Mouse (Mus musculus): Measurements from ENCODE around the gene Taok3. TPM values are rescaled to one million over a fixed set of nuclear protein-coding genes. Genes with fewer than 3 reads are reported as not detected.

Gene Taok3
- polyA plus RNA-seq, 1 experiment from 2014 or later, result 12.0 TPM

GRCm38 (mm10) chr5:117263566-117263965 is 143.6 kb downstream of the Taok3 start:
- Histone ChIP-seq H3K27ac (replicated peaks) (no peak overlapping the region), H3K4me3 (no peak overlapping the region), H3K27me3 (ENCODE audit: low read depth, poor library complexity, severe bottlenecking) (no peaks in the 10 kb centered on the region), H3K4me1 (0 out of 2 replicates have a peak, but pooled peaks cover 3% of the 10 kb centered on the region), H3K9me3 (replicated peaks) (peaks cover 6% of the 10 kb centered on the region; the same call in 1 of the 2 replicates), H3K36me3 (peaks cover 42% of the 10 kb centered on the region)
- WGBS, result 85% methylated on average over 18 of the region's 21 CpGs
- DNase-seq (ENCODE audit: low spot score), result no peak

DNA sequence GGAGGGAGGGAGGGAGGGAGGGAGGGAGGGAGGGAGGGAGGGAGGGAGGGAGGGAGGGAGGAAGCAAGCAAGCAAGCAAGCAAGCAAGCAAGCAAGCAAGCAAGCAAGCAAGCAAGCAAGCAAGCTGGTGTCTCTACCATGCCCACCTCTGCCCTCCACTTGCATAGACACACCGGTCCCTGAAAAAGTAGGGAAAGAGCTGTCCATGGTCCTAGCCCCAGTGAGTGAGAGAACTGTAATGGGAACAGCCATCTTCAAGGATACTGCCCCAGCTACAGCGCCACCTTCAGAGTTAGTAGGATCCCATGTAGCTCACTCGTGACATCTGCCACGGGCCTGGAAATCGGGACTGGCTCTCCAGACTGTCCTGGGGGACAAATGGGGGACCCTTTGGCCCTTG is 144.8 kb downstream of the Taok3 start:
- H3K9me3 ChIP-seq (replicated peaks), result peaks cover 6% of the 10 kb centered on the region; the same call in 1 of the 2 replicates
- 47% methylated on average over 5 of the region's 5 CpGs for WGBS

GRCm38 (mm10) chr5:117267913-117268312 is 148.0 kb downstream of the Taok3 start:
- DNase-seq (ENCODE audit: low spot score), result no peak
- Histone ChIP-seq H3K4me3 (no peak overlapping the region), H3K27ac (replicated peaks) (no peak overlapping the region), H3K27me3 (ENCODE audit: low read depth, poor library complexity, severe bottlenecking) (no peaks in the 10 kb centered on the region), H3K9me3 (replicated peaks) (peaks cover 6% of the 10 kb centered on the region; the same call in 1 of the 2 replicates), H3K4me1 (0 out of 2 replicates have a peak, but pooled peaks cover 3% of the 10 kb centered on the region), H3K36me3 (peaks cover 29% of the 10 kb centered on the region)
- 83% methylated on average over 14 of the region's 14 CpGs for WGBS

More for the DNA sequence above, 144.8 kb downstream of the Taok3 start:
- Histone ChIP-seq H3K36me3 (peaks cover 36% of the 10 kb centered on the region), H3K4me1 (0 out of 2 replicates have a peak, but pooled peaks cover 3% of the 10 kb centered on the region), H3K4me3 (no peak overlapping the region), H3K27me3 (ENCODE audit: low read depth, poor library complexity, severe bottlenecking) (no peaks in the 10 kb centered on the region), H3K27ac (replicated peaks) (no peak overlapping the region)
- no peak for DNase-seq (ENCODE audit: low spot score)

DNA sequence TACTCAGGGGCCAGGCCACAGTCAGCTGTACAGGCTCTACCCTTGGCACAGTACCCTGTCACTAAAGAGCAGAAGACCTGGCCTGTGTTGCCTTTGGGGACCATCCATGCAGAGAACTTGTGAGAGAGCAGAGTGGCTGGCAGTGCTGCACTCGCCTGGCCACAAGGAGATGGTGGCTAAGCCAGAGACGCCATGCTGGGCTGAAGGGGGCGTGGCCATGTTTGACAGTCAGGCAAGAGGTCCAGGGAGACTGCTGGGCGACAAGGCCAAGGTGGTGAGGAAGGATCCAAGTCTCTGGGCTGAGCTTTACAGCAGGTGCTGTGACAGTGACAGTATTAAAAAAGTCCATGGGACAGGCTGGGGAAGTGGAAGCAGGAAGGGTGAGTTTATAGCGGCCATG is 148.8 kb downstream of the Taok3 start:
- no peak overlapping the region for H3K4me3 ChIP-seq
- peaks cover 2% of the 10 kb centered on the region; the same call in 1 of the 2 replicates for H3K9me3 ChIP-seq (replicated peaks)
- H3K27ac ChIP-seq (replicated peaks), result no peak overlapping the region
- H3K4me1 ChIP-seq, result 0 out of 2 replicates have a peak, but pooled peaks cover 3% of the 10 kb centered on the region
- H3K27me3 ChIP-seq (ENCODE audit: low read depth, poor library complexity, severe bottlenecking), result no peaks in the 10 kb centered on the region
- WGBS, result 43% methylated on average over 5 of the region's 5 CpGs
- H3K36me3 ChIP-seq, result peaks cover 22% of the 10 kb centered on the region
- DNase-seq (ENCODE audit: low spot score), result no peak

DNA sequence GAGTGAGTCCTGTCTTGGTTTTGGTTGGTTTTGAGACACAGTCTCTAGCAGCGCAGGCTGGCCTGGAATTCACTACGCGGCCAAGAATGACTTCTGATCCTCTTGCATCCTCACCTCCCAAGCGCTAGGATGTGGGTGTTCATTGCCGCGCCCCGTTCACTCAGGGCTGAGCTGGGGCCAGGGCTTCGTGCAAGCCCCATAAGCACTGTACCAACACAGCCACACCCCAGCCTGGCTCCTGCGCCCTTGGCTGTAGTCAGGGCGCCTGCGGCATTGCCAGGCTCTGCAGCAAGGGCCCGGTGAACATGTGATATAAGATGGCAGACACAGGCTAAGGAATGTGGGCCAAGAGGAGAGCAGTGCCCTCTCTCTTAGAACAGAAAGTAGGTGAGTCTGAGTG is 149.5 kb downstream of the Taok3 start:
- no peaks in the 10 kb centered on the region for H3K27me3 ChIP-seq (ENCODE audit: low read depth, poor library complexity, severe bottlenecking)
- 0 out of 2 replicates have a peak overlapping the region, but pooled peaks have one; percentile 13 for H3K27ac ChIP-seq (replicated peaks)
- no peak for DNase-seq (ENCODE audit: low spot score)
- H3K4me3 ChIP-seq, result no peak overlapping the region
- H3K36me3 ChIP-seq, result peaks cover 17% of the 10 kb centered on the region
- 95% methylated on average over 12 of the region's 12 CpGs for WGBS
- 0 out of 2 replicates have a peak, but pooled peaks cover 6% of the 10 kb centered on the region for H3K4me1 ChIP-seq
- no peaks in the 10 kb centered on the region for H3K9me3 ChIP-seq (replicated peaks)

DNA sequence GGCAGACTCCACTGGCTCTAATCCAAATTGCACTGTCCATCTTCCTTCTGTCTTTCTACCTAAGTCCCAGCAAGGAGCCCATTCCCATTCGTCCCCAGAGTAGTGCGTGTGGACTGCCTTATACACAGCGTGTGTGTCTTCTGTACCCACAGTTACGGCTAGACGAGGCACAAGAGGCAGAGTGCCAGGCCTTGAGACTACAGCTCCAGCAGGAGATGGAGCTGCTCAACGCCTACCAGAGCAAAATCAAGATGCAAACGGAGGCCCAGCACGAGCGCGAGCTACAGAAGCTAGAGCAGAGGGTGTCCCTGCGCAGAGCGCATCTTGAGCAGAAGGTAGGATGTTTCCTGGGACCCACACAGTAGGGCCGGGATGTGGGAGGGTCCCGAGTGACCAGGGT is 152.0 kb downstream of the Taok3 start:
- 93% methylated on average over 14 of the region's 14 CpGs for WGBS
- Histone ChIP-seq H3K27me3 (ENCODE audit: low read depth, poor library complexity, severe bottlenecking) (no peaks in the 10 kb centered on the region), H3K4me3 (no peak overlapping the region), H3K9me3 (replicated peaks) (no peaks in the 10 kb centered on the region), H3K4me1 (0 out of 2 replicates have a peak, but pooled peaks cover 6% of the 10 kb centered on the region), H3K36me3 (no peaks in the 10 kb centered on the region), H3K27ac (replicated peaks) (no peak overlapping the region)
- no peak for DNase-seq (ENCODE audit: low spot score)

DNA sequence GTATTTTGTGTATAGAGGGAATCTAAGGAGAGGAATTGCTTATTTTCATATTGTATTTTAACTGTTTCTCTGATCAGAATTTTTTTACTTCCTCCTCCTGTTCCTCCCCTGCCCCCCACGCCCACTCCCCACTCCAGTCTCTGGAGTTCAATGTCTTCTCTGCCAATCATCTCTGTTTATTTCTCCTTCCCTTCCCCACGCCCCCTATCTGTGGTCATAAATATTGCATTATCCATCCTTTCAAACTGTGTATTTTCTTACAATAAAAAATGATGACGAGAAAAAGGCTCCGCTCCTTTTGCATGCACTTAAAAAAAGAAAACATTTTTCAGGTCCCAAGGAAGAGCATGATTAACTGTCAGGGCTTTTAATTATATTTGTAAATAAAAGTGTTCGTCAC is 154.9 kb downstream of the Taok3 start:
- H3K27me3 ChIP-seq (ENCODE audit: low read depth, poor library complexity, severe bottlenecking), result no peaks in the 10 kb centered on the region
- peaks cover 4% of the 10 kb centered on the region; the same call in 1 of the 2 replicates for H3K9me3 ChIP-seq (replicated peaks)
- H3K36me3 ChIP-seq, result peaks cover 22% of the 10 kb centered on the region
- H3K4me1 ChIP-seq, result 0 out of 2 replicates have a peak, but pooled peaks cover 3% of the 10 kb centered on the region
- no peak overlapping the region for H3K4me3 ChIP-seq
- no peak for DNase-seq (ENCODE audit: low spot score)
- no peak overlapping the region for H3K27ac ChIP-seq (replicated peaks)
- WGBS, result 77% methylated on average over 5 of the region's 5 CpGs

GRCm38 (mm10) chr5:117277784-117278183 is 157.9 kb downstream of the Taok3 start:
- no peak for DNase-seq (ENCODE audit: low spot score)
- 90% methylated on average over 6 of the region's 6 CpGs for WGBS
- Histone ChIP-seq H3K36me3 (peaks cover 49% of the 10 kb centered on the region), H3K4me1 (0 out of 2 replicates have a peak, but pooled peaks cover 3% of the 10 kb centered on the region), H3K4me3 (no peak overlapping the region), H3K27me3 (ENCODE audit: low read depth, poor library complexity, severe bottlenecking) (no peaks in the 10 kb centered on the region), H3K27ac (replicated peaks) (no peak overlapping the region), H3K9me3 (replicated peaks) (peaks cover 4% of the 10 kb centered on the region; the same call in 1 of the 2 replicates)

DNA sequence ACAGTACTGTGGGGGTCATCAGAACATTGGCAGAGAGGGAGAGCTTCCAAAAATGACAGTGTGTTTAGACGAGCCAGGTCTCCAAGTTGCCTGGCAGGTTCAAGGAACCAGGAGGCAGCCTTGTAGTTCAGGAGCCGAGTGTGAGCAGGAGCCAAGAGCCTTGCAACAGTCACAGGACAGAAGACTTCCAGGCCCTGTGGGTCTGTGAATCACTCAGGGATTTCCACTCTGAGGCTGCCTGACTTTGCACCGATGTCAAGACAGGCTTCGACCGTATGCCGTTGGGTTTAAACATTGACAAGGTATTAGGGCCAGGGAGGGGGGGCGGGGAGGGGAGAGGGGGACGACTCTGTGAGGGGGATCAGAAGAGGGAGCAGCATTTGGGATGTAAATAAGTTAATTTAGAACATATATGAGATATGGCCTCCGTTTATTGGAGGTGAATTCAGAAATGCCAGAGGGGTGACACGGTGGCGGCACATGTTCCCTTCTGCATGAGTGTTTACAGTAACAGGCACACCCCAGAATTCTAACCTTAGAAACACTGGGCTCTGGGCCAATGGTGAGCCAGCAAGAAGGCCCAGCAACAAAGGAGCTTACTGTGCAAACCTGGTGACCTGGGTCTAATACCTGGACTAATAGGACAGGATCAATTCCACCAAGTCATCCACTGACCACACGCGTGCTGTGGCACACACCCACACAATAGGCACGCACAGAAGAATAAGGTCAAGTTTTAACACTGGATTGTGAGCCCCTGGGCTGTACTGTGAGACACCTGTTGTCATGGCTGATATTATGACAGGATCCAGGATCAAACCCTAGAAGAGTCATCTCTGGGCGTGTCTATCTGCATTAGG is 159.1 kb downstream of the Taok3 start:
- Histone ChIP-seq H3K27ac (replicated peaks) (no peak overlapping the region), H3K36me3 (peaks cover 61% of the 10 kb centered on the region), H3K4me3 (no peak overlapping the region), H3K4me1 (0 out of 2 replicates have a peak, but pooled peaks cover under 1% of the 10 kb centered on the region), H3K9me3 (replicated peaks) (peaks cover 4% of the 10 kb centered on the region; the same call in 1 of the 2 replicates), H3K27me3 (ENCODE audit: low read depth, poor library complexity, severe bottlenecking) (no peaks in the 10 kb centered on the region)
- no peak for DNase-seq (ENCODE audit: low spot score)
- 92% methylated on average over 15 of the region's 15 CpGs for WGBS

DNA sequence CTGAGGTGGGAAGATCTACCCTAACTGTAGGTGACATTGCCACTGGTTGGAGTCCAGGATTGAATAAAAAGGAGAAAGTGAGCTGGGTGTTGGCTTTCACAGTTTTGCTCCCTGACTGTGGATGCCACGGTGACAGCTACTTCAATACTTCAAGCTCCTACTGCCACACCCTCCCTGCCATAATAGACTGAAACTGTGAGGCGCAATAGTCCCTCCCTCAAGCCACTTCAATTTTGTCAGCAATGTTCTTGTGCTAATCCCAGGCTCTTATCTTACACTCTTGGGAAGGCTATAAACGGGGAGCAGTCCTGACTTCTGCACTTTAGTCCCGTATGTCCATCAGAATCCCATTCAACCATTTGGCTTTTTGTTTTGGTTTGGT is 159.7 kb downstream of the Taok3 start:
- DNase-seq (ENCODE audit: low spot score), result no peak
- H3K4me1 ChIP-seq, result 0 out of 2 replicates have a peak, but pooled peaks cover 1% of the 10 kb centered on the region
- H3K9me3 ChIP-seq (replicated peaks), result peaks cover 4% of the 10 kb centered on the region; the same call in 1 of the 2 replicates
- H3K36me3 ChIP-seq, result peaks cover 67% of the 10 kb centered on the region
- H3K27me3 ChIP-seq (ENCODE audit: low read depth, poor library complexity, severe bottlenecking), result no peaks in the 10 kb centered on the region
- H3K4me3 ChIP-seq, result no peak overlapping the region
- WGBS, result 91% methylated on average over 4 of the region's 4 CpGs
- no peak overlapping the region for H3K27ac ChIP-seq (replicated peaks)

DNA sequence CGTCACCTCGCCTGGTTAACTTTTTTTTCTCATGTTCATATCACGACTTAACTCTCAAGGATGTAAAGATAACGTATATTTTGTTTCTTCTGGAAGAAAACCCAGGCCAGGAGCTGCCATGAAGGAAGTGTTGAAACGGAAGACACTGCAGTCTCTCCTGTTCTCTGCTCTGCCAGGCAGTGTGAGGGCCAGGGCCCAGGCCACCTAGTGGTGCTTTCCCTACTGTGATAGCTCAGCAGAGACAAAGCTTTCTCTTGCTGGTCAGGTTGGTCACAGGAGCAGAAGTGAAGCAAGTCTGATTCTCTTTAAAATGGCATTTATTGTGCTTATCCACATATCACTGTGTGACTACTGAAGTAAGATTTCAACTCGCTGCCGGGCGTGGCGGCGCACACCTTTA is 161.6 kb downstream of the Taok3 start:
- Histone ChIP-seq H3K4me1 (peaks cover 20% of the 10 kb centered on the region), H3K36me3 (peaks cover 81% of the 10 kb centered on the region), H3K9me3 (replicated peaks) (peaks cover 4% of the 10 kb centered on the region; the same call in 1 of the 2 replicates), H3K27me3 (ENCODE audit: low read depth, poor library complexity, severe bottlenecking) (no peaks in the 10 kb centered on the region), H3K27ac (replicated peaks) (no peak overlapping the region), H3K4me3 (no peak overlapping the region)
- no peak for DNase-seq (ENCODE audit: low spot score)
- WGBS, result 94% methylated on average over 10 of the region's 10 CpGs

- DNase-seq (ENCODE audit: low spot score), result no peak
- peaks cover 23% of the 10 kb centered on the region for H3K4me1 ChIP-seq
- 92% methylated on average over 8 of the region's 8 CpGs for WGBS
- H3K27ac ChIP-seq (replicated peaks), result no peak overlapping the region
- H3K27me3 ChIP-seq (ENCODE audit: low read depth, poor library complexity, severe bottlenecking), result no peaks in the 10 kb centered on the region
- H3K36me3 ChIP-seq, result peaks cover 81% of the 10 kb centered on the region
- peaks cover 4% of the 10 kb centered on the region; the same call in 1 of the 2 replicates for H3K9me3 ChIP-seq (replicated peaks)
- no peak overlapping the region for H3K4me3 ChIP-seq
Observed at GRCm38 (mm10) chr5:117282360-117282759, 162.4 kb downstream of the Taok3 start.

GRCm38 (mm10) chr5:117284029-117284428 is 164.1 kb downstream of the Taok3 start:
- Histone ChIP-seq H3K36me3 (peaks cover 67% of the 10 kb centered on the region), H3K27me3 (ENCODE audit: low read depth, poor library complexity, severe bottlenecking) (peaks cover 12% of the 10 kb centered on the region), H3K4me1 (peaks cover 31% of the 10 kb centered on the region), H3K9me3 (replicated peaks) (no peaks in the 10 kb centered on the region), H3K27ac (replicated peaks) (no peak overlapping the region), H3K4me3 (no peak overlapping the region)
- no peak for DNase-seq (ENCODE audit: low spot score)
- 92% methylated on average over 9 of the region's 9 CpGs for WGBS

Measured in midbrain, embryonic 10.5 days (tissue).